Mouse (Mus musculus) kidney, postnatal 14 days (tissue): Measurements from ENCODE around the gene Relb.
"Not testable (repeated sequence)": the region's sequence is repeated elsewhere in the genome, so short reads cannot be mapped to it uniquely, and the experiment has no call there.

Experiments used
- DNase-seq: peaks from one replicate; pipeline ENCODE4 v3.0.0; 2022; ENCODE audit warnings: mixed read lengths

Gene Relb

DNA sequence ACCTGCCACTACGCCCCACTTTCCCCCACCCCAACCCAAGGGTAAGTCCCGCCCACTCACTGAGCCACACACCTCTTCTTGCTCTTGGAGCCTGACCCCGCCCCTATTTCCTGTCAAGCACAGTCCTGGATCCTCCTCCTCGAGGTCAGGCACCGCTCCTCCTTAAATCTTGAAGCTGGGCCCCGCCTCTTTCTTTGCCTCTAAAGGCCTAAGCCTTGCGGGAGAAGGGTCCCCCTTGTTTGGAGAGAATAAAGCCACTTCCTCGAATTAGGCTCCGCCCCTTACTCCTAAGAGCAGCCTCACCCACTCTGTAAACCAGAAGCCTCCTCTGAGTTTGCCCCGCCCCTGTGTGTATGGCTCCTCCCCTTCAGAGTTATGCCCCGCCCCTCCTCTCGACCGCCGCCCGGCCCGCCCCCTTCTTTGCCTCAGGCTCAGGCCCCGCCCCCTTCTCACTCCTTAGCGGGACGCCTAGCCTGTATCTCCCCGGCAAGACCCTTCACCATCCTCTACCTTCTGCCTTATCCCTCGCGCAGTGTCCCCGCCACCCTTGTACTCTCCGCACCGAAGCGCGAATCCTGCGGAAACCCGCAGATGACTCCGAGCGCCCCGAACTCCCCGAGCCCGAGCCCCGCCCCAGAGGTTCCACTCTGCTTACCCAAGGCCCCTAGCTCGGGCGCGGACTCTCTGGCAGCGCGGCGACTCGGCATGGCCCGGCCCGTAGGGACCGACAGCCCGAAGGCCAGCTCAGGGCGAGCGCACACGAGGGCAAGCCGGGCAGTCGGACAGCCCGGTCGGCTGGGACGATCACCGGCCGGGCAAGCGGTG lies 490 bp downstream of the Relb start:
- peak; percentile 98 for DNase-seq

DNA sequence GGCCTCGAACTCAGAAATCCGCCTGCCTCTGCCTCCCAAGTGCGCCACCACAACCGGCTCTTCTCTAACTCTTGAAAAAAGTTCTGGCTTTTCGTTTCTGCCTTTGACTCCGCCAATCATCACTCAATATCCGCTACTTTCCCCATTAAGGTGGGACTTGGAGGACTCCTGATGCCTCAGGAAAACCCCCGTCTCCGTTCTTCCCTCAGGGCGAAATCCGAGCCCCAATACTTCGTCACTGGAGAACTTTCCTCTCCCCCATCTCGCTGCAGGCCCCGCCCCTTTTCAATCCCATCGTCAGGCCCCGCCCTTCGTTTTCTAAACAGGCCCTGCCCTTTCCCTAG lies 1.1 kb downstream of the Relb start:
- DNase-seq: no peak

DNA sequence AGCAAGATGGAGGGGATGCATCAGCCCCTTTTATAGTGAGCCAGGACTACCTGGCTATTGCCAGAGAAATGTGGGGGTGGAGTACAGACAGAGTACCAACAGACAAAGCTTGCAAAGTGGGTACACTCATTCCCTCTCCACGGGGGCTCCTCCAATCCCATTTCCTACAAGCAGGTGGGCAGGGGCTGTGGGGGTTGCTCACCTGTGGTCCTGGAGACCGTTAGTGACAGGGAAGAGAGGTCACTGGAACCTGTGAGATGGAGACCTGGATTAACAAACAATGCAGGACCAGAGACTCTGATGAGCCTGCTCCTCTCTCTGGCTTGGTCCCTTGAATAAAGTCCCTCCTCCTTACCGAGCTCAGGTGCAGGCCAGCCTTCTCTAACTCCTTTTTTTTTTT lies 1.5 kb downstream of the Relb start:
- no peak for DNase-seq

DNA sequence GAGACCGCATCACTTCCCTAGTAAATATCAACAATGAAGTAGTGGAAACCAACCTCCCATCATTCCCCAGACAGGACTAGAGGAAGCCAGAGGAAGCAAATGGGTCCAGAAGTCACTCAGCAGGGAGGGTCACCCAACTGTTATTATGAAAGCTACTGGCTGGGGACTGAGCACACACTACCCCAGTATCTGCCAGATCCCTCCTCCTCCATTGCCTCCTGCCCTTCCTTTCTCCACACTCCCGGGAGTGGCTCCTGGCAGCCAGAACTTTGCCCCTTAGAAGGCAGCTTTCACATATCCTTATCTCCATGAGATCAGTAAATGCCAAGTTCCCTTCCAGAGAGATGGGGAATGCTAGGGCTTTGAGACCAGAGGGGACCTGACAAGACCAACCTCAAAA lies 5.8 kb downstream of the Relb start:
- no peak for DNase-seq

DNA sequence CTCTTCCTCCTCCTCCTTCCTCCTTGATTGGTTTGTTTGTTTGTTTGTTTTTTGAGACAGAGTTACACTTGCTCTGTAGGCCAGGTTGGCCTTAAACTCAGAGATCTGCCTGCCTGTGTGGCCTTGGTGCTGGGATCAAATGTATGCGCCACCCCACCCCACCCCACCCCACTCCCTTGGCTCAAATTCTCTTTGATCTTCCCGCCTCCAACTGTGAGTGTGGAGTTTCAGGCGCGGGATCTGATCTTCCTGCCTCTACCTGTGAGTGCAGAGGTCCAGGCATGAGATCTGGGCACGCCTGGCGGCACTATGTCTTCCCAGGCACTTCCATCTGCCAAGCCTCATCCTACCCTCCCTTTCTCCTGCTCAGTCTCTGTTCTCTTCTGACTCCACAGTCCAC lies 7.0 kb downstream of the Relb start:
- no peak for DNase-seq

DNA sequence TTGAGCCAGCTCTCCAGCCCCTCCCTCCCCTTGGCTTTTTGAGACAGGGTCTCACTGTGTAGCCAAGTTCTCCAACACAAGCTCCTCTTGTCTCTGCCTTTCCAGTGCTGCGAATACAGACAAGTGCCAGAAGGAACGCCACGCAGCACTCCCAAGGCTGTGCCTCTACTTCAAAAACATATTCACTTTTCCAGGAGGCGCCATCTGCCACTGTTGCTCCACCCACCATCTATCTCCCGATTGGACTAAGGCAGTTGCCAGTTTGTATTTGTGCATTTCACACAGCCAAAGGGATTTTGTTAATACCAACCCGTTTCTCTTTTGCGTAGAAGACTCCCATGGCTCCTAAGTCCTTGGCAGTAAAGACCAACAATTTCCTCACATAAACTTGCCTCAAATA lies 8.4 kb downstream of the Relb start:
- DNase-seq: no peak

DNA sequence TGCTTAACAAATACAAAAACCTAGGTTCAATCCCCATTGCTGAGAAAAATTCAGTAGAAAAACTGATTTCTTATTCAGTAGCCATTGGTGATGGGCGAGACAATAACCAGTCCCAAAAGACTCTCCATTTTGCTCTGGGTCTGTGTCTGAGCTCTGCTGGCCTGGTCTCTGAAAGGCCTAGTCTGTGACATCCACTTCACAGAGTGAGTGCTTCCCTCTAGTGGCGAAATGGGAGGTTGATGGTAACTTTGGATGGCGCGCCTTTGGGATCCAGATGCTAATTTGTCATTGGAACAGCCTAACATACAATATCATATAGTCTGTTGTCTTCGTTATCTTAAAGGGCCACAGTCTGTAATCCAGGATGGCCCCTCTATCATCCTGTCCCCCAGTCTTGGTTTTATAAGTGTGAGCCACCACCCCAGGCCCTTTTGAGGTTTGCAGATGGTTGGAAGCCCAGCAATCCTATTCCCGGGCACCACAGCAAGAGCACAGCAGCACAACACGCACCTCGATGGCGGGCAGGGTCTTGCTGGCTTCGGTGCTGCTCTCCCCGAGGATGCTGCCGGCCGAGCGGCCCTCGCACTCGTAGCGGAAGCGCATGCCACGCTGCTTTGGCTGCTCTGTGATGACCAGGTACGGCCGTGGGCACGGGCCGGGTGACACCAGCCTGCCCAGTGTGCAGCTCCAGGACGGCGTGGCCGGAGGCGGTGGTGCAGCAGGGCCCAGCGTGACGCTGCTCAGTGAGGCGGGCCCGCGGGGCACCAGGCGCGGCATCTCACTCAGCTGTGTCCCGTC lies 10.0 kb downstream of the Relb start:
- peak; percentile 85 for DNase-seq

DNA sequence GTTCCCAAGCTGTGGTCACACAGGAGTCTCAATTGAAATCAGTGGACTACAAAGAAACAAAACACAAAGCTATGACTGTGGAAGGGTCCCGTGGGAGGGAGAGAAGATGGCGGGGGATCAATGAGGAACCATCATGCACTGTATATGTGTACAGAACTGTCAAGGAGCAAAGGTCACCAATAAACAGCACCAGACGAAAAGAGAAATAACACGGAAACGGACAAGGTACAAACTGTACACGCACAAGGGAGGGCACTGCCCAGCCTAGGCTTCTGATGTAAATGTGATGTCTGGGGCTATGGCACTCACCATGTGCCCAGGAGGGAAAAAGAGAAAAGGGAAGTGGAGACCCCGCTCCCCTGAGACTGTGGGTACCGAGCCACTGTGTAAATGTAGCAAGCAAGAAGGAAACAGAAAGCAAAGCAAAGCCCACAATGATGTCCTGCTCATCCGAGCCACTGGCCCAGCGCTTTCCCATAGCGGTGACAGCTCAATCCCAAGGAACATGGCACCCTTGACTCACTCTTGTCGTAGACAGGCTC lies 14.1 kb downstream of the Relb start:
- DNase-seq: no peak

DNA sequence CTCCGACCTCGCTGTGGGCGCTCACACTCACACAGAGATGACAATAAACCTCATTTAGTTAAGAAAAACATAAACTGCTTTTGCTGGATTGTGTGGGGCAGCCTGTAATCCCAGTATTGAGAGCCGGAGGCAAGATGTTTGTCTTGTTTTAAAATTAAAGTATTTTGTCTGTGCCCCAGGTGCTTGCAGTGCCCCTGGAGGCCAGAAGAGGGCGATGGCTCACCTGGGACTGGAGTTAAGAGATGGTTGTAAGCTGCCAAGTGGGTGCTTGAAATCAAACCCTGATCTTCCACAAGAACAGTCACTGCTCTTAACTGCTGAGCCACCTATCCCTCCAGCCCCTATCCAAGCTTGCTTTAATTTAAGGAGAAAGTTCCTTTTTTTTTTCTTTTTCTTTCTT lies 18.3 kb downstream of the Relb start:
- DNase-seq: no peak

DNA sequence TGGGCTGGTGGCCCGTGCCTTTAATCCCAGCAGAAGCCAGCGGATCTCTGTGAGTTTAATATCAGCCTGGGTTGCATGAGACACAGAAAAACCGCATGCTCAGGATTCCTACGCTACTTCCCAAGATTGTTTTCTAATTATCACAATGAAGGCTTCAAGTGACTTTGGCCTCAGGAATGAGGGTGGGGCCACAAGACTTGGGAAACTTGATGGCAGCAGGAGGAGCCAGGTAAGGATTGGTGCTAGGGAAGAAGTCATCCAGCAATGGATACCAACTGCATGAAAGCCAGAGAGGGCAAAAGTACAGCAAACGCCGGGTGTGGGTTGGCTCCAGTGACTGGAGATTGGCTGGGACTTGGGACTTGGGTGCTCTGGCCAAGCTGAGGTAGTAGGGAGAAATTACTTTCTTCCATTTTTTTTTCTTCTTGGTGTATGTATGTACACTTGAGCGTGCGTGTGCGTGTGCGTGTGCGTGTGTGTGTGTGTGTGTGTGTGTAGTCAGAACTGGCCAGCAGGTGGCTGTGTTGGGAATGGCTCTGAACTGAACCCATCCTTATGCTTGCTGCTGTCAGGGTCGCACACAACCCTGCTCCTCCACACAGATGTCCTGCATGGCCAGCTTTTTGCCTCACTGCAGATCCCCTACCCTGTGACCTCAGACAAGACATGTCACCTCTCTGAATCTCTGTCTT lies 19.5 kb downstream of the Relb start:
- peak; percentile 18 for DNase-seq

DNA sequence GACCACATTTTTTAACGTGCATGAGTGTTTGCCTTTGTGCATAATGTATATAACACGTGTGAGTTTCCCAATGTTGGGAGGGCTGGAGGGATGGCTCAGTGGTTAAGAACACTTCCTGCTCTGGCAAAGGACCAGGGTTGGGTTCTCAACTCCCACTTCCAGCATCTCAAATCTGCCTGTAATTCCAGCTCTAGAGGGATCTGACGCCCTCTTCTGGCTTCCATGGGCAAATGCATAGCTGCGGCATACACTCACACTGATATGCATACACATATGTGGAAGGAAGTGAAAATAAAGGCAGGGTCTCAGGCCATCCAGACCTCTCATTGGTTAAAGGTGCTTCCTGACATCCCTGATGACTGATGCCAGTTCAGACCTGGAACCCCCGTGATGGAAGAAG lies 21.9 kb downstream of the Relb start:
- no peak for DNase-seq

DNA sequence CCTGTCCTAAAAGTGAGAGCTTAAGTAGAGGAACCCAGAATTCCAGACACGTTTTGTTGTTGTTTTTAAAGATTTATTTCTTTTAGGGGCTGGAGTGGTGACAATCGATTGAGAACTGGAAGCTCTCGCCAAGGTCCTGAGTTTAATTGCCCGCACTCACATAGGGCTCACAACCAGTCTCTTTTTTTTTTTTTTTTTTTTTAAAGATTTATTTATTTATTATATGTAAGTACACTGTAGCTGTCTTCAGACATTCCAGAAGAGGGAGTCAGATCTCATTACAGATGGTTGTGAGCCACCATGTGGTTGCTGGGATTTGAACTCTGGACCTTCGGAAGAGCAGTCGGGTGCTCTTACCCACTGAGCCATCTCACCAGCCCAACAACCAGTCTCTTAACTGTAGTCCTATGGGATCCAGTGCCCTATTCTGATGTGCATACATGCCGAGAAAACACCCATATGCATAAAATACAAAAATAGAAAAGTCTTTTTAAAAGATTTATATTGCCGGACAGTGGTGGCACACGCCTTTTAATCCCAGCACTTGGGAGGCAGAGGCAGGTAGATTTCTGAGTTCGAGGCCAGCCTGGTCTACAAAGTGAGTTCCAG lies 24.5 kb downstream of the Relb start:
- not testable (repeated sequence) for DNase-seq

DNA sequence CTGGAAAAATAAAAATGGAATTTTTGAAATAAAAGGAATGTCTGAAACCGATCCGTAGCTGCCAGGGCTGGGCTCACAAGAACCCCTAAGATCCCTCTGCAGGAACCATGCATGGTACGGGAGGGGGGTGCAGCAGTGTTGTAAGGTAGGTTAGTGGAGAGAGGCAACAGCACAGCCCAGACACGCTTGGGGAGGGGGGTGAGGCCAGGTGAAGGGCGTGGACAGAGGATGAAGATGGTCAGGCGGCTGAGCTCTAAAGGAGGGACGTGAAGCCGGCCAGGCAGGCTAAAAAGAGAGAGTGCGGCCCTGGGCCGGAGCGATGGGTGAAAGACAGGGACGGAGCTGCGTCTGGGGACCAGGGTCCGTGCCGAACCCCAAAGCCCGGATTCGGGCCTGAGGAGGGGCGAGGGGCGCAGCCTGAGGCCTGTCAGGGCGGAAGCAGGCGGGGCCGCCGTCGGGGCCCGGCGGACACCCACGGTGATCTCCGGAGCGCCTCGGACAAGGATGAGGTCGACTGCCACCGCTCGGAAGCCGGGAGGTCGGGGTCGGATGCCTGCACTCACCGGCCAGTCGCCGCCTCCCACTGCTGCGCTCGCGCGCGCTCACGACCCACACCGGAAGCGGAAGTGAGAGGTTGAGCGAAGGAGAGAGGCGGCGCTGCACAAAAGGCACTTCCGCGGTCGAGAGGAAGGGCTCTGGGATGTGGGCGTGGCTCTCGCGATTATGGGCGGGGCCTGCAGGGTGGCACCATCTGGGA lies 25.2 kb downstream of the Relb start, which contains the start of gene Clasrp:
Gene Clasrp (minus strand): TSS at position 638 of the 757 bp plus-strand sequence.
- DNase-seq: peak; percentile 97

DNA sequence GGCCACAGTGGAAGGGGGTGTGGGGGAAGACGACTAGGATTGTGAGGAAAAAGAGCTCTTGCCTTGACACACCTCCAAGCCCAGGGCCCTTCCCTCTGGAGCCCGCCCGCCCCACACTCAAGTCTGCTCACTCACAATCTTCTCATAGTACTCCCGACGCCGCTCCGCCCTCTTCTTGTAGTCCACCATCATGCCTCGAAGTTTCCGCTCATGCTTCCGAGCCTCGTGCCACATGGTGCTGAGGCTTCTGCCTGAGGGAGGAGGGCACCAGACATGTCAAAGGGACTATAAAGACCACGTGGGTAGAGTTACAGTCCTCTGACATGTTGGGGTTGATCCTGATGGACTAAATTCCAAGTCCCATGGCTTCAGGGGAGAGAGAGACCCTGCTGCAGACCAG lies 26.2 kb downstream of the Relb start:
- no peak for DNase-seq

DNA sequence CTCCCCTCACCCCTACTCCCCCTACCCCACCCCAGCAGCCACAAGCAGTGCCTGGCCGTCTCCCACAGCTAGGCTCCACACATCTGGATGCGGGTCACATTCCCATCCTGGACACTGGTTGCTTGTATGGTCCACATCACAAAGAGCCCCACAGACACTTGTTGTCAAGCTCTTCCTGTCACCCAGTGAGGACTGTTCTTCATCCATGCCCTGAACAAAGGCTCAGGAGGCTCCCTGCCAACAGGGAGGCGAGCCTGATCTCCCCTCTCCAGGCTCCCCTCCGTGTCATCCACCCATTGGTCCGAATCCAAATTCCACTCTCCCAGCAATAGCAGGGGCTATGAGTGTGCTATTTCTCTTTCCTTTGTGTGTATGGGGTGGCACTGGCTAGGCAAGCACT lies 28.7 kb downstream of the Relb start:
- DNase-seq: no peak

DNA sequence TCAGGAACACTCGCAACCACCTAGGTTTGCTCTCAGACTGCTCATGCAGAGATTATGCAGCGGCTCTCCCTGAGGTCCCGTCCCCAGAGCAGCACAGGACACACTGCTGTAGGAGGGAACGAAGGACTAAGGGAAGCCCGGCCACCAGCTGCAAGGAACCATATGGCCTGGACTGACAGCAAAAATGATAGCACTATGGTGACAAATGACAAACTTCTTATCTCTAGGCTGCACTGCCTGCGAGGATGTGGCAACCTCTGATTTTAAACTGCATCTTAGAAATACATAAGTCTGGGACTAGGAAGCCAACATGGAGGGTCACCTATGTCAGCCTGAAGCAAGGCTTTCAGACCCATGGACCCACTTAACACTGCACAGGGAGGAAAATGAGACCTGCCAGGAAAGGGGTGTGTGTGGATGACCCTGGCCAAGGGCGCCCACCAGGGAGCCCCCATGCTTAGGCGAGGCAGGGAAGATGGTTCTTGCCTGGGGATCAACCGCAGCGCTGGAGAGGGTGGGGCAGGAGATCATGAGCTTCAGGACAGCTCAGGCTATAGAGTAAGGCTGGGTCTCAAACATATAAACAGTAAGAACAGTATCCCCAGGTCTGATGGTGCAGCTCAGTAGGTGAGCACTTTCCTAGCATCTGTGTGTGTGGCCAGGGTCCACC lies 36.0 kb downstream of the Relb start:
- DNase-seq: no peak

DNA sequence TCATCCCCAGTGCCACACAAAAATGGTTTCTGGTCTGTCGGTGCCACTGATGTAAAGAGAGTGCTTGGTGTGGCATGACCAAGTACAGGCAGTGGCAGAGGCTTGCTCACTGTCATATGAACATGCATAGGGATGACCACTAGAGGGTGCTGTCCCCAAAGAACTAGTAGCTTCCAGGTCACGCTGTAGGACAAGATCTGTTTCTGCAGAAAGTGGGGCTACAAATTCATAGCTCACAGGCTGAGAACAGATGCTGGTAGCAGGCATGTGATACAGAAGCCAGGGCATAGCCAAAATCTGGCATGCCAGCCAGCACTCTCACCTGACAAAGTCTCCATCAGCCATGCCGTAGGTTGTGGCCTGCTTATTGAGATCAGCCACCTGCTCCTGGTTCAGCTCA lies 39.3 kb downstream of the Relb start:
- peak; percentile 80 for DNase-seq

DNA sequence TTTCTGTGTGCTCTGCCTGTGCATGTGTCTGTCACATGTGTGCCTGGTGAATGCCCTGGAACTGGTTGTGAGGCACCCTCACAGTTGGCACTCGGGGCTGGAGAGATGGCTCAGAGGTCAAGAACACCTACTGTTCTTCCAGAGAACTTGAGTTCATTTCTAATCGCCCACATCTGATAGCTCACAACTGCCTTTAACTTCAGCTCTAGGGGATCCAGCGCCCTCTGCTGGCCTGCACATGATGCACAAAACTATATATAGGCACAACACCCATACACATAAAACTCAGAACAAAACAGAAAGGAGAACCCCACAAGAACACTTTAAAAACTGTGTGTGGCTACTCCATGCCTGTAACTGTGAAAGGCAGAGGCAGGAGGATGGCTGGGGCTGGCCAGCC lies 40.0 kb downstream of the Relb start:
- peak; percentile 59 for DNase-seq

DNA sequence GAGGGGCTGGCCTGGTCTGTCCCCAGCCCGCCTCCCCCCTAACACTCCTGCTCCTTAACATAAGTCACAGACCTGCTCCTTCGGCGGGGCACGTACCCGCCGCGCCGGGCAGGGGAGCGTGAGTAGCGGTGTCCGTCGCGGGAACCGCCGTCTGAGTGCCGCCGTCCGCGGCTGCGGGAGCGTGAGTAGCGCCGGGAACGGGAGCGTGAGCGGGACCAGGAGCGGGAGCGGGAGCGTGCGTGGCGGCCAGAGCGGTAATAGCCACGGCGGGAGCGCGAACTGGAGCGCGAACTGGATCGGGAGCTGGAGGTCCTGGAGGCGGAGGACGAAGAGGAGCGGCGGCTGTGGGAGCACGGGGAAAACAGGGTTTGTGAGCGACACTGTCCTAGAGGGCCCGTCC lies 43.0 kb downstream of the Relb start:
- DNase-seq: no peak

DNA sequence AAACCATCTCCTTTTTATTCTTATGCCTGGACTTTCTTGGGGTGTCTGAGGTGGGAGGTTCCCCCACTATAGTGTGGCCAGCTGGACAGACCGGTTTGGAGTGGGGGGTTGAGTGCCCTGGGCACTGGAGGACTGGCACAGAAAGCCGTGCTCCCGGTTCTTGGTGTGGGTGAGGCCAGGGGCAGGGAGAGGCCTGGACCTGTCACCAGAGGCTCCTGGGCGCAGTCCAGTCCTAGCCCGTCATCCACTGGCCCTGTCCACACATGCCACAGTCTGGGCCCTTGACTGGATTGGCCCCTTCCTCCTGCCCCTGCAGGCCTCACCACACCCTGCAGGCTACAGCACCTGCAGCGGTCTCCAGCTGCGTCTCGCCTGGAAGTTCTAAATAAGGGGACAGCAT lies 48.6 kb downstream of the Relb start:
- no peak for DNase-seq

DNA sequence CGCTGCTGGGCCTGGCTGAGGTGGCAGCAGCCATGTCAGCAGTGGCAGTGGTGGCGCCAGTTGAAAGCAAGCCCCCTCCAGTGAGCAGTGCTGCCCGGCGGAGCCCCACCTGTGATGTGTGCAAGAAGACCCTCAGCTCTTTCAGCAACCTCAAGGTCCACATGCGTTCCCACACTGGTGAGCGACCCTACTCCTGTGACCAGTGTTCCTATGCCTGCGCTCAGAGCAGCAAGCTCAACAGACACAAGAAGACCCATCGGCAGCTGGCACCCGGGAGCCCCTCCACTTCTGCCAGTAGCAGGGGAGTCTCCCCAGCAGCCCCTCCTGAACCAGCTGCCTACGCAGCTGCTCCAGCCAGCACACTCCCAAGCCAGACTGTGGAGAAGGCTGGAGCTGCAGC lies 49.5 kb downstream of the Relb start:
- no peak for DNase-seq

DNA sequence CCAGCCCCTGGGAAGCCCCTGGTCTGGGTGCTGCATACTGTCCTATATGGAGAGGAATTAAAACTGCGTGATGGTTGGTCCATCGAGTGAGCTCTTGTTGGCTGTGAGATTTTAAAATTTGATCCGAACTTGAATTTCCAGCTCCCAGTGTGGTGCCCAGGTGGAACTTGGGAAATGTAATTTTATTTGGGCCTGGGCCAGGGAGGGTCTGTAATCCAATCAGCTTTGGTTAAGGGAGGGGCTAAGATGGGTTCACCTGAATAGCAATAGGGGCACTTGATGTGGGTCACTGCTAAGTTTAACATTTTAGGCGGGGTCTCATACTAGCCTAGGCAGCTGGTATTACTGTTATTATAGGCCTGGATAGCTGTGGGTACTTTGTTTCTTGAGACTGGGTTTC lies 50.8 kb downstream of the Relb start:
- no peak for DNase-seq
